Mouse (Mus musculus) stomach, embryonic 15.5 days (tissue): Measurements from ENCODE around the gene Stpg4. TPM values are rescaled to one million over a fixed set of nuclear protein-coding genes. Genes with fewer than 3 reads are reported as not detected.

Experiments
- ATAC-seq: fragments of 200-750 bp; cut with Nextera tagmentation; 2 replicates; pipeline ENCODE4 v1.8.0; 2017; ENCODE audit warnings: low read depth, moderate number of reproducible peaks, moderate TSS enrichment; ENCODE audit not compliant: insufficient read depth, low FRiP score
- H3K27ac ChIP-seq: fragments of 300-500 bp; sonication (generic); 2 replicates; pipeline ENCODE4 v1.5.1; 2015; ENCODE audit warnings: mild to moderate bottlenecking, inconsistent platforms
- H3K27me3 ChIP-seq: fragments of 300-500 bp; sonication (generic); replicated peaks from 2 replicates; pipeline ENCODE4 v1.6.1; 2015; ENCODE audit warnings: inconsistent platforms
- H3K36me3 ChIP-seq: fragments of 300-500 bp; sonication (generic); 2 replicates; pipeline ENCODE4 v1.6.1; 2015; ENCODE audit warnings: inconsistent platforms
- H3K4me1 ChIP-seq: fragments of 300-500 bp; sonication (generic); 2 replicates; pipeline ENCODE4 v1.6.1; 2015; ENCODE audit warnings: inconsistent platforms
- H3K4me2 ChIP-seq: fragments of 300-500 bp; sonication (generic); 2 replicates; pipeline ENCODE4 v1.6.1; 2015; ENCODE audit warnings: mild to moderate bottlenecking, inconsistent platforms
- H3K4me3 ChIP-seq: fragments of 300-500 bp; sonication (generic); replicated peaks from 2 replicates; pipeline ENCODE4 v1.5.1; 2015; ENCODE audit warnings: inconsistent platforms
- H3K9ac ChIP-seq: fragments of 300-500 bp; sonication (generic); 2 replicates; pipeline ENCODE4 v1.6.1; 2015; ENCODE audit warnings: inconsistent platforms
- H3K9me3 ChIP-seq: fragments of 300-500 bp; sonication (generic); 2 replicates; pipeline ENCODE4 v1.6.1; 2016; ENCODE audit warnings: inconsistent platforms
- WGBS: fragments of 180-500 bp; shearing (Covaris S2); methylation state at CpG from one replicate; pipeline ENCODE4 v1.1.7; 2015; 5-methylcytosine and 5-hydroxymethylcytosine counted together
- polyA plus RNA-seq: library from polyadenylated mRNA; unstranded; fragments of >200 nt; fragmentation: Nextera tagmentation; extraction: Ambion mirVana; gene quantifications from 2 replicates; pipeline ENCODE4 v1.2.1, GENCODE M21; 2015

Gene Stpg4
- polyA plus RNA-seq, 1 experiment from 2014 or later, result not detected

DNA sequence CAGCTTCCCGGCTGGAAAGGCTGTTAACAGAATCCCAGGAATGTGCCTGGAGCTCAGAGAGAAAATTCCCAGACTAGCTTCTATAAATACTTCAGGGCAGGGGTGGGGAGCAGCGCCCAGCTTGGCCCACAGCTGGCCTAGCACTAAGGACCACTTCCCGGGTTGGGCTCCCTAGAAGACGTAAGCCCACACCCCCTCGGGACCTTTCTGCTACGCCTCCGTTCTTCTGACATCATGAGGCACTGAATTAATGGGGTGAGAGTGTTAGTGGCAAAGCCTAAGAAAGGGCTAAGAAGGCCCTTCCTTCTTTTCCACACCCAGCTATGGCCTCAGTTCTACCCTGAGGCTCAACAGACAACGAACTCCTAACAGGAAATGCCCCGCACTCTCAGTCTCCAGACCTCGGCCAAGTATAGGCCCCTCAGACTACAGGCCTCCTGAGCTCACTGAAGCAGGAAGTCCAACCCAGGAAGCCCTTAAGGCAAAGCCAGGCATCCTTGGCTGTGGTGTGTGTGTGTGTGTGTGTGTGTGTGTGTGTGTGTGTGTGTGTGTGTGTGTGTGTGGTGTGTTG, 51.5 kb downstream of the Stpg4 start:
- no peak overlapping the region for H3K9ac ChIP-seq
- H3K4me3 ChIP-seq, result no peak overlapping the region
- H3K36me3 ChIP-seq, result no peaks in the 10 kb centered on the region
- 26% methylated on average over 10 of the region's 10 CpGs for WGBS
- no peak overlapping the region for H3K4me2 ChIP-seq
- no peaks in the 10 kb centered on the region for H3K27me3 ChIP-seq
- H3K27ac ChIP-seq, result peak overlapping the region; percentile 54
- H3K9me3 ChIP-seq, result no peaks in the 10 kb centered on the region
- no peak for ATAC-seq
- H3K4me1 ChIP-seq, result peaks cover 50% of the 10 kb centered on the region

DNA sequence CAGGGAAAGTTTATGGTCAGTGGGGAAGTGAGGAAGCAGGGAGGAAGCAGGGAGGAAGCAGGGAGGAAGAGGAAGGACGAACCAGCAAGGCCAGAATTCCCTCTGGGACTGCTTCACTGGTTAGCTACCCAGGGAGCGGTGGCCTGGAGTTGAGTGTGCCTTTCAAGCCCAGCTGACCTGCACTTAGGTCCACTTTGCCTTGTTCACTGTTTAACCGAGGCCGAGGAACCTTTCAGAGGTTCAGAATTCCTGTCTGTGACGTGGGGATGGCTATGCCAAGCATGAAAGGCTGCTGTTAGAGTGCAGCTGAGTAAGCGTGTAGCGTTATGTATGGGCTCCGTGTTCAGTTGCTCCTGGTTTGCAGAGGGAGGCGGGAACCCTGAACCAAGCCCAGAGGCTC, 54.2 kb downstream of the Stpg4 start:
- Histone ChIP-seq H3K36me3 (no peaks in the 10 kb centered on the region), H3K27ac (no peak overlapping the region), H3K4me3 (no peak overlapping the region), H3K9ac (no peak overlapping the region), H3K9me3 (no peaks in the 10 kb centered on the region), H3K27me3 (no peaks in the 10 kb centered on the region), H3K4me2 (no peak overlapping the region), H3K4me1 (peaks cover 30% of the 10 kb centered on the region)
- WGBS, result 87% methylated on average over 9 of the region's 9 CpGs
- no peak for ATAC-seq

DNA sequence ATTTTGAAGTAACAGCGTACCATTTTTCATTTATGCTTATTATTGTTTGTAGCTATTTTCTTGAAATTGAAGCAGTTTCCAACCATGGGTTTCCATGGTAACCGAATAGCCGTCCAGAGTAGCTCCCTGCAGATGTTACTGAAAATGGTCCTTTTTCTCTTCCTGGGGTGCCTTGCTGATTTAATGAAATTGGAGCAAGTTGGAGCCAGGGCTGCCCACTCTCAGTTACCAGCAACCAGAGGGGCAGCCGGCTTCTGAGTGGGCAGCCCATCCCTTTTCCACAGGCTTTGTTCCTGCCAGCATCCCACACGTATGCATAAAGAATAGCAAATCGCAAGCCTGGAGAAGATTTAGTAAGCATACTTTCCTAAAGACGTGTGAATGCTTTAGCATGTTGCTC, 55.4 kb downstream of the Stpg4 start:
- Histone ChIP-seq H3K27ac (no peak overlapping the region), H3K36me3 (no peaks in the 10 kb centered on the region), H3K4me1 (peaks cover 28% of the 10 kb centered on the region), H3K4me3 (no peak overlapping the region), H3K9me3 (no peaks in the 10 kb centered on the region), H3K9ac (no peak overlapping the region), H3K4me2 (no peak overlapping the region), H3K27me3 (no peaks in the 10 kb centered on the region)
- no peak for ATAC-seq
- 82% methylated on average over 7 of the region's 7 CpGs for WGBS

GRCm38 (mm10) chr17:87369270-87369759, 58.2 kb downstream of the Stpg4 start:
- no peaks in the 10 kb centered on the region for H3K9me3 ChIP-seq
- 66% methylated on average over 18 of the region's 18 CpGs for WGBS
- peaks cover 13% of the 10 kb centered on the region for H3K4me1 ChIP-seq
- H3K4me3 ChIP-seq, result no peak overlapping the region
- no peak overlapping the region for H3K27ac ChIP-seq
- no peaks in the 10 kb centered on the region for H3K36me3 ChIP-seq
- H3K9ac ChIP-seq, result no peak overlapping the region
- H3K4me2 ChIP-seq, result no peak overlapping the region
- ATAC-seq, result no peak
- no peaks in the 10 kb centered on the region for H3K27me3 ChIP-seq

GRCm38 (mm10) chr17:87368481-87368880, 59.1 kb downstream of the Stpg4 start:
- no peaks in the 10 kb centered on the region for H3K27me3 ChIP-seq
- H3K4me2 ChIP-seq, result no peak overlapping the region
- no peak for ATAC-seq
- 94% methylated on average over 10 of the region's 10 CpGs for WGBS
- peaks cover 13% of the 10 kb centered on the region for H3K4me1 ChIP-seq
- no peak overlapping the region for H3K9ac ChIP-seq
- no peak overlapping the region for H3K4me3 ChIP-seq
- no peak overlapping the region for H3K27ac ChIP-seq
- H3K9me3 ChIP-seq, result no peaks in the 10 kb centered on the region
- H3K36me3 ChIP-seq, result no peaks in the 10 kb centered on the region

- Histone ChIP-seq H3K4me1 (peaks cover 13% of the 10 kb centered on the region), H3K27ac (peak overlapping the region; percentile 45; the same call in 1 of the 2 replicates), H3K27me3 (no peaks in the 10 kb centered on the region), H3K4me3 (no peak overlapping the region), H3K36me3 (no peaks in the 10 kb centered on the region), H3K4me2 (no peak overlapping the region), H3K9me3 (no peaks in the 10 kb centered on the region), H3K9ac (no peak overlapping the region)
- WGBS, result 61% methylated on average over 3 of the region's 3 CpGs
- no peak for ATAC-seq
Observed at GRCm38 (mm10) chr17:87367640-87368039, 59.9 kb downstream of the Stpg4 start.

DNA sequence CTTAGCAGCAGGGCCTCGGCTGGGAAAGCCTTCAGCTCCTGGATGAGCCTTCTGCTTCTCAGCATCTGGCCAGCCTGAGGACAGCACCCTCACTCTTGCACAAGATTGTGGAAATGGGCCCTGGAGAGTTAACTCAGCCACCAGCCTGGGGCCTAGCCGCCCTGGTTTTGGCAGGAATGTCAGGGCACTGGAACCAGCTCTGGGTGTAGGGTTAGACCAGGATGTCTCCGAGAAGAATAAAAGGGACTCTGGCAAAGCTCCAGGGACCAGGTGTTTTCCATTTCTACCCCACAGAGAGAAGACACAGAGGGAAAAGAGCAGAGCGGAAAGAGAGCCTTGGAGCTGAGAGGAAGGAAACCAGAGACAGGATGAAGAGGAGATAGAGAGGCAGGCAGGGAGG, 60.3 kb downstream of the Stpg4 start:
- Histone ChIP-seq H3K4me3 (no peak overlapping the region), H3K4me2 (no peak overlapping the region), H3K27ac (no peak overlapping the region), H3K27me3 (no peaks in the 10 kb centered on the region), H3K9me3 (no peaks in the 10 kb centered on the region), H3K4me1 (peaks cover 13% of the 10 kb centered on the region), H3K36me3 (no peaks in the 10 kb centered on the region), H3K9ac (no peak overlapping the region)
- no peak for ATAC-seq
- 36% methylated on average over 4 of the region's 4 CpGs for WGBS

DNA sequence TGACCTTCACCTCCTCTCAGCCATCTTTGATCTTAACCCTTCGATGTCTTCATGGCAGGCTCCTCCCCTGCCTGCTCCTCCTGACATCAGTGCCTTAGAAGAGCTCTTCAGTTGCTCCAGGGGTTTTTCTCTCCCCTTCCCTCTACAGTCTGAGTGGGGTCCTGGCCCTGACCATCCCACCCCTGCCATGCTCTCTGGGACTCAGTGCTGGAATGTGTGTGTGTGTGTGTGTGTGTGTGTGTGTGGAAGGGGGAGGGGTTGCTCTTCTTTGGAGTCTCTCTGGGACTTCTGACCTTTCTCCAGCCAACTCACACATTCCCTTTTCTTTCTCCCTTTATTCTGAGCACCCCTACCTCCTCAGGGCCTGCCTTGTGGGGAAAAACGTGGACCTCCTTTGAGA, 61.0 kb downstream of the Stpg4 start:
- no peak for ATAC-seq
- Histone ChIP-seq H3K27me3 (no peaks in the 10 kb centered on the region), H3K36me3 (no peaks in the 10 kb centered on the region), H3K4me2 (no peak overlapping the region), H3K4me1 (peaks cover 13% of the 10 kb centered on the region), H3K4me3 (no peak overlapping the region), H3K27ac (no peak overlapping the region), H3K9ac (no peak overlapping the region), H3K9me3 (no peaks in the 10 kb centered on the region)
- 20% methylated on average over 2 of the region's 2 CpGs for WGBS

DNA sequence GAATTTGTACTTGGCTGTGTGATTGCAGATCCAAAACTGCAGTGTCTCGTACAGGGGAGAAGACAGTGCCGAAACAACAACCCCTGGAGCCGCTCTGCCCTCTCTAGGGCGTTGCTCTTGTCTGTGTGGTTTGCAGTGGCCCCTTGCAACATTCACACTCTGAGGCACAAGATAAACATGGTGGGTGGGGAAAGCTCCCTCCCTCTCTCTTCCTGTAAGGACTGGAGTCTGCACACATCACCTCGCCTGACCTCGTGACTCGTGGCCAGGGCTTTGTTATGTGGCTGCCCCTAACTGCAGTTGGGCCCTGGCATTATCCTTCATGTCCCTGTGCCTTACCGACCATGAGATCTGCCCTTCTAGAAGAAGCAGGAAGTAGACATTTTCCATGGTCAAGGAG, 62.3 kb downstream of the Stpg4 start:
- H3K4me1 ChIP-seq, result peaks cover 13% of the 10 kb centered on the region
- H3K27me3 ChIP-seq, result no peaks in the 10 kb centered on the region
- H3K27ac ChIP-seq, result no peak overlapping the region
- peak; percentile 37; the same call in 1 of the 2 replicates for ATAC-seq
- H3K36me3 ChIP-seq, result no peaks in the 10 kb centered on the region
- WGBS, result 50% methylated on average over 8 of the region's 8 CpGs
- H3K9me3 ChIP-seq, result no peaks in the 10 kb centered on the region
- H3K9ac ChIP-seq, result no peak overlapping the region
- no peak overlapping the region for H3K4me3 ChIP-seq
- H3K4me2 ChIP-seq, result no peak overlapping the region

DNA sequence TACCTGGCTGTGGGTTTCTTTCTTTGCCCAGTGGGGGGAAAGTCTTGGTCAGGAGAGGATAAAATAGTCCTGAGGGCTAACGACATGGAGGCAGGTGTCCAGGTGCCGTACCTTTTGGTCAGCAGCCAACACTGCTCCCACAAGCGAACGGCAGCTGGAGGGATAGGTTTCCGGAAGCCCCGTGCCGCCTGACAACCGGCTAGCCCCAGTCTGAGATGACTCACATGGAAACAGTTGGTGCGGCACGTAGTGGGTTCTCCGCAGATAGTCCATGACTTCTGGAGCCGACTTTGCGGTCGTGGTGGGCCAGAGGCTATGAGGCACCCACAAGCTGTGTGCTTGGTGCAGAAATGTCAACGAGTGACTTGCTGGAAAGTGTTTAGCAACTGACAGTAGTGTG, 63.4 kb downstream of the Stpg4 start:
- 78% methylated on average over 15 of the region's 15 CpGs for WGBS
- no peak overlapping the region for H3K4me3 ChIP-seq
- peaks cover 11% of the 10 kb centered on the region for H3K4me1 ChIP-seq
- no peak for ATAC-seq
- no peak overlapping the region for H3K9ac ChIP-seq
- H3K36me3 ChIP-seq, result no peaks in the 10 kb centered on the region
- no peak overlapping the region for H3K4me2 ChIP-seq
- no peaks in the 10 kb centered on the region for H3K9me3 ChIP-seq
- H3K27me3 ChIP-seq, result no peaks in the 10 kb centered on the region
- no peak overlapping the region for H3K27ac ChIP-seq

GRCm38 (mm10) chr17:87361132-87361531, 66.4 kb downstream of the Stpg4 start:
- no peak overlapping the region for H3K4me3 ChIP-seq
- 74% methylated on average over 3 of the region's 3 CpGs for WGBS
- H3K27ac ChIP-seq, result no peak overlapping the region
- H3K27me3 ChIP-seq, result no peaks in the 10 kb centered on the region
- H3K4me2 ChIP-seq, result no peak overlapping the region
- no peaks in the 10 kb centered on the region for H3K36me3 ChIP-seq
- H3K4me1 ChIP-seq, result no peaks in the 10 kb centered on the region; the same call in 1 of the 2 replicates
- no peak overlapping the region for H3K9ac ChIP-seq
- no peak for ATAC-seq
- no peaks in the 10 kb centered on the region for H3K9me3 ChIP-seq

DNA sequence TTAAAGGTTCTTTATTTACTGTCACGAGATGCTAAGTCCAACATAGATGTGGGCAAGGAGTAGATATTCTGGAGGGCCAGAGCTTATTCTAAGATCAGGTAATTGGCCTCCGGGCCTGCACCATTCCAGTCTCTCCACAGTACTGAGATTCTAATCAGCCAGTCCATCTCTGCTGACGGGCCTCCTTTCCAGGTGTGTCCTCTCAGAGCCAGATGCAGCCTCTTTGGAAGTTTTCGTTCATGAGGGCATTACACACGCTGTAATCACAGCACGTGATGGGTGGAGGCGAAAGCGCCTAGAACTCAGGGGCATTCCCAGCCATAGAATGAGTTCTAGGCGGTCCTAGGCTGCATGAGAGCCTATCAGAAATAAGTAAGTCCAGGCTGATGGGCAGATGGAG, 70.0 kb downstream of the Stpg4 start:
- Histone ChIP-seq H3K4me1 (no peaks in the 10 kb centered on the region), H3K36me3 (no peaks in the 10 kb centered on the region), H3K9ac (no peak overlapping the region), H3K9me3 (no peaks in the 10 kb centered on the region), H3K27me3 (no peaks in the 10 kb centered on the region), H3K4me2 (no peak overlapping the region), H3K4me3 (no peak overlapping the region), H3K27ac (no peak overlapping the region)
- no peak for ATAC-seq
- WGBS, result 68% methylated on average over 9 of the region's 9 CpGs

- Histone ChIP-seq H3K27ac (no peak overlapping the region), H3K4me3 (no peak overlapping the region), H3K4me1 (peaks cover 8% of the 10 kb centered on the region), H3K4me2 (no peak overlapping the region), H3K36me3 (no peaks in the 10 kb centered on the region), H3K9ac (no peak overlapping the region), H3K27me3 (no peaks in the 10 kb centered on the region), H3K9me3 (no peaks in the 10 kb centered on the region)
- WGBS, result 91% methylated on average over 5 of the region's 5 CpGs
- no peak for ATAC-seq
Observed at GRCm38 (mm10) chr17:87356261-87356660, 71.3 kb downstream of the Stpg4 start.
